Mouse (Mus musculus) liver, embryonic 13.5 days (tissue): ENCODE measurements around the gene Trank1. TPM values are rescaled to one million over a fixed set of nuclear protein-coding genes. Genes with fewer than 3 reads are reported as not detected.

ENCODE experiments used
- ATAC-seq: fragments of 200-750 bp; cut with Nextera tagmentation; 2 replicates; pipeline ENCODE4 v1.8.0; 2017; ENCODE audit warnings: low read depth, mild to moderate bottlenecking, moderate number of reproducible peaks, moderate library complexity
- DNase-seq: peaks from one replicate; pipeline ENCODE4 v3.0.0; 2022
- H3K27ac ChIP-seq: fragments of 300-500 bp; sonication (generic); 2 replicates; pipeline ENCODE4 v1.5.1; 2015; ENCODE audit warnings: moderate library complexity, mild to moderate bottlenecking, inconsistent platforms
- H3K27me3 ChIP-seq: fragments of 300-500 bp; sonication (generic); 2 replicates; pipeline ENCODE4 v1.6.1; 2015; ENCODE audit warnings: mild to moderate bottlenecking, inconsistent platforms
- H3K36me3 ChIP-seq: fragments of 300-500 bp; sonication (generic); 2 replicates; pipeline ENCODE4 v1.6.1; 2015; ENCODE audit warnings: mild to moderate bottlenecking, inconsistent platforms
- H3K4me1 ChIP-seq: fragments of 300-500 bp; sonication (generic); replicated peaks from 2 replicates; pipeline ENCODE4 v1.6.1; 2015; ENCODE audit warnings: inconsistent platforms
- H3K4me2 ChIP-seq: fragments of 300-500 bp; sonication (generic); 2 replicates; pipeline ENCODE4 v1.6.1; 2015; ENCODE audit warnings: inconsistent platforms, mild to moderate bottlenecking, moderate library complexity
- H3K4me3 ChIP-seq: fragments of 300-500 bp; sonication (generic); replicated peaks from 2 replicates; pipeline ENCODE4 v1.5.1; 2015; ENCODE audit warnings: mild to moderate bottlenecking, inconsistent platforms
- H3K9ac ChIP-seq: fragments of 300-500 bp; sonication (generic); 2 replicates; pipeline ENCODE4 v1.6.1; 2015; ENCODE audit warnings: mild to moderate bottlenecking, inconsistent platforms
- H3K9me3 ChIP-seq: fragments of 300-500 bp; sonication (generic); replicated peaks from 2 replicates; pipeline ENCODE4 v1.6.1; 2016; ENCODE audit warnings: inconsistent platforms
- WGBS: fragments of 180-500 bp; shearing (Covaris S2); methylation state at CpG from one replicate; pipeline ENCODE4 v1.1.7; 2015; ENCODE audit not compliant: insufficient replicate concordance; 5-methylcytosine and 5-hydroxymethylcytosine counted together
- polyA plus RNA-seq: library from polyadenylated mRNA; unstranded; fragments of >200 nt; fragmentation: Nextera tagmentation; extraction: Ambion mirVana; gene quantifications from 2 replicates; pipeline ENCODE4 v1.2.1, GENCODE M21; 2015

The Trank1 gene
- not detected in 2 replicates for polyA plus RNA-seq

DNA sequence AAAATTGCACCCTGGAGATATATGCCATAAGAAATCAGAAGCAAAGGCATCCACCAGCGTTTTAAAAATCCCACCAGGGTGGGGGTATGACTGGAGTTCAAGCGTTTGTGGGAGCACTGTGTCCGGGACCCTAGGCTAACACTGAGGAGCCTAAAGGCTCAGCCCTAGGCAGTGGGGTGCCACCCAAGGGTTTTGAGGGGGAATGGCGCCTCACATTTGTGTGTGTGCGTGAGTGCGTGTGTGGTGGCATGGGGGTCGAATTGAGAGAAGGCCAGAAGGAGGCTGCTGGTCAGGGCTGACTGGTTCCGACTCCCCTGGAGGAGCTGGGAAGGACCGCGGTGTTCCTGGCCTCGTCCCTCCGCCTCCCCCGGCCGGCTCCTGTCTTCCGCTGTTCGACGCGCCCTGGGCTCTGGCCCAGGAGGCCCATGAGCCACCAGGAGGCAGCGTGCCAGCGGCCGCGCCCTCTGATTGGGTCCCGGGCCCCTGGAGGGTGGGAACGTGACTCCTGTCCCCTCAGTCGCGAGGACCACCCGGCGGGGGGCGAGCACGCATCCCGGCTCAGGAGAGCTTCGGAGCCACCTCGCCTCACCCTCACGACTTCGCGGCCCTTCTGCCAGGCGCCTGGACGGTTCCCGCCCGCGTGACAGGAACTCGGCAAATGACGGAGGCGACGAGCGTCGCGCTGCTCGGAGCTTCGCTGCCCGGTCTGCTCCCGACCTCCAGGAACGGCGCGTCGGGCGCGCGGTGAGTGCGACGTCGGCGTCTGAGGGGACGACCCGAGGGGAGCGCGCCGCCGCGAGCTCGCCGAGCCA lies at the start of gene Trank1:
TSS of gene Trank1 (plus strand) at position 709 of the 812 bp plus-strand sequence.
- Histone ChIP-seq H3K27me3 (peaks cover 66% of the 10 kb centered on the region), H3K9me3 (no peaks in the 10 kb centered on the region), H3K4me3 (peak within 1 kb of the TSS; percentile 44), H3K4me2 (peak within 1 kb of the TSS; percentile 60), H3K4me1 (peaks cover 13% of the 10 kb centered on the region), H3K36me3 (no peaks in the 10 kb centered on the region), H3K27ac (no peak within 1 kb of the TSS), H3K9ac (no peak within 1 kb of the TSS)
- WGBS, result 10% methylated on average over 72 of the region's 72 CpGs
- DNase-seq, result no peak
- no peak for ATAC-seq

DNA sequence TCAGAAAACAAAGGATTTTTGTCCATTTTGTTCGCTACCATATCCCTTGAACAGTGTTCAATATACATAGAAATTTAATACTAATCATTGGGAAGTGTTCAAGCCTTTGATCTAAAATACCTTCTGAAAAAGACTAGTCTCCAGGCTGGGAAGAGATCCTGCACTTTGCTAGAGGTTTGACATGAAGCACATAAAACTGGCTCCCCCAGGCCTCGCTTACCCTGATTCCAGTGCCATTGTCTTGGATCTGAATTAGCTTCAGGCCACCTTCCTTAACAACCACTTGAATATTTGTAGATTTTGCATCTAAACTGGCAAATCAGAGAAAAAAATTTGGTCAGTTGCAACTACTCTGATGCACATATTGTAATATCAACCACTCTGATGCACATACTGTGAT lies 43.5 kb upstream of the Trank1 start:
- Histone ChIP-seq H3K9ac (no peak overlapping the region), H3K27ac (no peak overlapping the region), H3K9me3 (no peaks in the 10 kb centered on the region), H3K4me3 (no peak overlapping the region), H3K4me1 (peaks cover 18% of the 10 kb centered on the region), H3K27me3 (no peaks in the 10 kb centered on the region), H3K36me3 (peaks cover 46% of the 10 kb centered on the region), H3K4me2 (no peak overlapping the region)
- no peak for ATAC-seq
- 89% methylated on average over 2 of the region's 2 CpGs for WGBS
- DNase-seq, result no peak

DNA sequence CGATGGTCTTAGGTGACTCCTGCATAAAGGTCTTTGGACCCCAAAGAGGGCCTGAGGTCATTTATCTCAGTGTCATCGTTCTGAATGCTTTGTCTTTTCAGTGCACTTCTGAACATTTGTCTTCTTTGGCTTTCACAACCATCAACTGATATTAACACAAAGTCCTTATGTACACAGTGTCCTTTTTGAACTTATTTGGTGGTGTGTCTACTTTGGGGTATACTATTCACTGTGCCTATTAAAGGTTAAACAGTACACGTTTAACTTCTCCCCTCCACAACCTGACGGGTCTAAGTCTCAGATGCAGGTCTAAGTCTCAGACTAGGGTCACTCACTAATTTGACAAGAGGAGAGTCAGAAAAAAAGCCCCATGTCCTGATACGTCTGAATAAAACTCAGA lies 40.9 kb upstream of the Trank1 start:
- Histone ChIP-seq H3K4me1 (peaks cover 42% of the 10 kb centered on the region), H3K27me3 (no peaks in the 10 kb centered on the region), H3K9ac (peak overlapping the region; percentile 94), H3K4me3 (peak overlapping the region; percentile 85), H3K4me2 (peak overlapping the region; percentile 78), H3K27ac (peak overlapping the region; percentile 93), H3K9me3 (no peaks in the 10 kb centered on the region), H3K36me3 (peaks cover 32% of the 10 kb centered on the region)
- DNase-seq (no peak), ATAC-seq (no peak)
- WGBS, result 7% methylated on average over 5 of the region's 5 CpGs

GRCm38 (mm10) chr9:111271056-111271433 lies 40.5 kb upstream of the Trank1 start:
- ATAC-seq (peak; percentile 32), DNase-seq (no peak)
- Histone ChIP-seq H3K9me3 (no peaks in the 10 kb centered on the region), H3K9ac (peak overlapping the region; percentile 94), H3K4me2 (peak overlapping the region; percentile 78), H3K4me3 (peak overlapping the region; percentile 85), H3K4me1 (peaks cover 47% of the 10 kb centered on the region), H3K27ac (peak overlapping the region; percentile 93), H3K27me3 (no peaks in the 10 kb centered on the region), H3K36me3 (peaks cover 30% of the 10 kb centered on the region)
- WGBS, result under 1% methylated on average over 32 of the region's 32 CpGs

DNA sequence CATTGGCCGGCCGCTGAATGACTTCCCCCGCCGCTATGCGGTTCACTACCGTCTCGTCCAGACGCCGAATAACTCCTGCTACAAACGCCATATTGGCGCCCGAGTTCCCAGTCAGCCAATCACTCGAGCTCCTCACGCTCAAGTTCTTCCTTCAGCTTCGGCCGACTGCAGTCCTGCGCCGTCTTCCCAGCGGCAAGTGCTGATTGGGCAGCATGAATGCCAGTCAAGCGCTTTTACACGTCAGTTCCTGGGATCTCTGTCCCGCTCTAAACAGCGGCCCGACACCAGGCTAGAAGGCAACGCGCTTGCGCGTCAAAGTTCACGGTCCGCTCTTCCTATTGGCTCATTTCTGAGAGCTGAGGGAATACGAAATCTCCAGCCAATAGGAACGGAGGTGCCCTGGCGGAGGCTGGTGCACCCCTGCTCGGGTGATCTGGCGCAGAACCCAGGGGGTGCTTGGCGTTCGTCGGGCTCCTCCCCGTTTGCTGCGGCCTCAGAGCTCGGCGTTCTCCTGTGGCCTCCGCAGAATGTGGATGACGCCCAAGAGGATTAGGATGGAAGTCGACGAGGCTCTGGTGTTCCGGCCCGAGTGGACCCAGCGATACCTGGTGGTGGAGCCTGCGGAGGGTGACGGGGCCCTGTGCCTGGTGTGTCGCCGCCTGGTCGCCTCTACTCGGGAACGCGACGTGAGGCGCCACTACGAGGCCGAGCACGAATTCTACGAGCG lies 39.9 kb upstream of the Trank1 start, which contains the start of the genes Mlh1 and Epm2aip1:
TSS of gene Mlh1 (minus strand) at position 358 of the 727 bp plus-strand sequence.
TSS of gene Epm2aip1 (plus strand) at position 496 of the 727 bp plus-strand sequence.
- under 1% methylated on average over 64 of the region's 64 CpGs for WGBS
- Histone ChIP-seq H3K9me3 (no peaks in the 10 kb centered on the region), H3K4me3 (peak within 1 kb of the TSS; percentile 90), H3K4me2 (peak within 1 kb of the TSS; percentile 78), H3K4me1 (peaks cover 52% of the 10 kb centered on the region), H3K27ac (peak within 1 kb of the TSS; percentile 98), H3K27me3 (no peaks in the 10 kb centered on the region), H3K9ac (peak within 1 kb of the TSS; percentile 97), H3K36me3 (peaks cover 27% of the 10 kb centered on the region)
- ATAC-seq (peak; percentile 96), DNase-seq (peak; percentile 99)

GRCm38 (mm10) chr9:111272356-111272755 lies 39.2 kb upstream of the Trank1 start:
- Histone ChIP-seq H3K4me2 (peak overlapping the region; percentile 77), H3K4me1 (peaks cover 57% of the 10 kb centered on the region)

DNA sequence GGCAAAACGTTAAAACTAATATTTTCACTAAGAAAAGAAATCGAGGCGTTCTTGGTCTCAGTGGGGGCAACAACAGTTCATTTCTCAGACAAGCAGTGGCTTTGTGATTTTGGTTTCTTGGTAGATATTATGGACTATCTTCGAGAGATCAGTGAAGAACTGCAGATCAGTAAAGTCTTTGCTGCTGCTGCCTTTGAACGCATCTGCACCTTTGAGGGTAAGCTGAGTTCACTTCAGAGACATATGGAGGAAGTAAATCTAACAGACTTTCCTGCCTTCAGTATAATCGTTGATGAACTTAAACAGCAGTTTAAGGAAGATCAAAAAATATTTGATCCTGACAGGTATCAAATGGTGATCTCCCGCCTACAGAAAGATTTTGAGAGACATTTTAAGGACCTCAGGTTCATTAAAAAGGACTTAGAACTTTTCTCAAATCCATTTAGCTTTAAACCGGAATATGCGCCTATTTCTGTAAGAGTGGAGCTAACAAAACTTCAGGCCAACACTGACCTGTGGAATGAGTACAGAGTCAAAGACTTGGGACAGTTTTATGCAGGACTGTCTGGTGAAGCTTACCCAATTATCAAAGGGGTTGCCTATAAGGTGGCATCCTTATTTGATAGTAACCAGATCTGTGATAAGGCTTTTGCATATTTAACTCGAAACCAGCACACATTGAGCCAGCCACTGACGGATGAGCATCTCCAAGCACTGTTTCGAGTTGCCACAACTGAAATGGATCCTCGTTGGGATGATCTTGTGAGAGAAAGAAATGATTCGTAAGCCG lies 38.3 kb upstream of the Trank1 start:
- no peak for ATAC-seq
- Histone ChIP-seq H3K27ac (peak overlapping the region; percentile 98), H3K27me3 (no peaks in the 10 kb centered on the region), H3K36me3 (peaks cover 20% of the 10 kb centered on the region), H3K9me3 (no peaks in the 10 kb centered on the region), H3K4me3 (peak overlapping the region; percentile 90), H3K4me1 (peaks cover 57% of the 10 kb centered on the region), H3K4me2 (peak overlapping the region; percentile 77), H3K9ac (peak overlapping the region; percentile 97)
- WGBS, result 56% methylated on average over 15 of the region's 15 CpGs
- DNase-seq, result no peak

More at GRCm38 (mm10) chr9:111272356-111272755, 39.2 kb upstream of the Trank1 start:
- WGBS, result 10% methylated on average over 19 of the region's 19 CpGs
- Histone ChIP-seq H3K4me3 (peak overlapping the region; percentile 90), H3K27me3 (no peaks in the 10 kb centered on the region), H3K27ac (peak overlapping the region; percentile 98), H3K9me3 (no peaks in the 10 kb centered on the region), H3K9ac (peak overlapping the region; percentile 97), H3K36me3 (peaks cover 23% of the 10 kb centered on the region)
- ATAC-seq, result no peak
- DNase-seq, result peak; percentile 38

- Histone ChIP-seq H3K4me2 (peak overlapping the region; percentile 77), H3K27ac (no peak overlapping the region), H3K4me1 (peaks cover 57% of the 10 kb centered on the region), H3K9ac (peak overlapping the region; percentile 97; the same call in 1 of the 2 replicates), H3K9me3 (no peaks in the 10 kb centered on the region), H3K36me3 (peaks cover 28% of the 10 kb centered on the region), H3K4me3 (peak overlapping the region; percentile 90), H3K27me3 (no peaks in the 10 kb centered on the region)
- WGBS, result 76% methylated on average over 1 of the region's 1 CpGs
- DNase-seq, result no peak
- ATAC-seq, result no peak
Observed at GRCm38 (mm10) chr9:111273958-111274357, 37.6 kb upstream of the Trank1 start.

- Histone ChIP-seq H3K36me3 (peaks cover 36% of the 10 kb centered on the region), H3K27me3 (no peaks in the 10 kb centered on the region), H3K27ac (no peak overlapping the region), H3K9ac (peak overlapping the region; percentile 2; the same call in 1 of the 2 replicates), H3K9me3 (no peaks in the 10 kb centered on the region), H3K4me1 (peaks cover 48% of the 10 kb centered on the region), H3K4me2 (peak overlapping the region; percentile 51), H3K4me3 (peak overlapping the region; percentile 37)
- ATAC-seq, result no peak
- no peak for DNase-seq
- 28% methylated on average over 1 of the region's 1 CpGs for WGBS
Observed at GRCm38 (mm10) chr9:111275156-111275555, 36.4 kb upstream of the Trank1 start.

GRCm38 (mm10) chr9:111285061-111285460 lies 26.5 kb upstream of the Trank1 start:
- no peak overlapping the region for H3K4me3 ChIP-seq
- no peaks in the 10 kb centered on the region for H3K27me3 ChIP-seq
- 58% methylated on average over 3 of the region's 3 CpGs for WGBS
- ATAC-seq (no peak), DNase-seq (no peak)
- H3K36me3 ChIP-seq, result no peaks in the 10 kb centered on the region
- H3K9me3 ChIP-seq, result no peaks in the 10 kb centered on the region
- no peak overlapping the region for H3K27ac ChIP-seq
- no peak overlapping the region for H3K9ac ChIP-seq
- peaks cover 7% of the 10 kb centered on the region for H3K4me1 ChIP-seq
- H3K4me2 ChIP-seq, result no peak overlapping the region
